Mouse (Mus musculus) ES-Bruce4 (cell line): ENCODE results near the gene Pitpnm1.

Experiments used
- CTCF ChIP-seq: IDR thresholded peaks from one replicate; pipeline ENCODE4 v1.8.1; 2011; ENCODE audit warnings: low read depth, low read length
- EP300 ChIP-seq: IDR thresholded peaks from 2 replicates; pipeline ENCODE4 v1.6.1; 2011; ENCODE audit warnings: low read depth, low read length; ENCODE audit not compliant: insufficient read depth
- POLR2A ChIP-seq: IDR thresholded peaks from one replicate; pipeline ENCODE4 v1.8.1; 2011; ENCODE audit warnings: low read length; ENCODE audit not compliant: insufficient read depth

DNA sequence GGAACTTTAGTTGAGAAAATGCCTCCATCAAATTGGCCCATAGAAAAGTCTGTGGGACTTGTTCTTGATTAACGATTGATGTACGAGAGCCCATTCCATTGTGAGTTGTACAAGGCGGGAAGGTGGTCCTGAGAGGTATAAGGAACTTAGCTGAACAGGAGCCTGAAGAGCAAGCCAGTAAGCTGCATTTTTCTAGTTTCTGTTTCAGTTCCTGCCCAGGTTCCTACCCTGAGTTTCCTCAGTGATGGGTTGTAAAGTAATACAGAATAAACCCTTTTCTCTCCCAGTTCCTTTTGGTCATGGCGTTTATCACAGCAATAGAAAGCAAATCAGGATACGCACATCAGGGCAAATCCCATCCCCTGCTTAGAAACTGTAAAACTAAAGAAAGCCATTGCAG lies 38.1 kb downstream of the Pitpnm1 start:
- TF ChIP-seq CTCF (no peak), EP300 (no peak), POLR2A (no peak)
